Mouse (Mus musculus): ENCODE measurements at regions not wholly inside any gene's neighbourhood (a gene's known extent, or its start where the extent isn't known, plus 50 kb on each side); places are given as distances from the start of the nearest gene placed in this dataset.

DNA sequence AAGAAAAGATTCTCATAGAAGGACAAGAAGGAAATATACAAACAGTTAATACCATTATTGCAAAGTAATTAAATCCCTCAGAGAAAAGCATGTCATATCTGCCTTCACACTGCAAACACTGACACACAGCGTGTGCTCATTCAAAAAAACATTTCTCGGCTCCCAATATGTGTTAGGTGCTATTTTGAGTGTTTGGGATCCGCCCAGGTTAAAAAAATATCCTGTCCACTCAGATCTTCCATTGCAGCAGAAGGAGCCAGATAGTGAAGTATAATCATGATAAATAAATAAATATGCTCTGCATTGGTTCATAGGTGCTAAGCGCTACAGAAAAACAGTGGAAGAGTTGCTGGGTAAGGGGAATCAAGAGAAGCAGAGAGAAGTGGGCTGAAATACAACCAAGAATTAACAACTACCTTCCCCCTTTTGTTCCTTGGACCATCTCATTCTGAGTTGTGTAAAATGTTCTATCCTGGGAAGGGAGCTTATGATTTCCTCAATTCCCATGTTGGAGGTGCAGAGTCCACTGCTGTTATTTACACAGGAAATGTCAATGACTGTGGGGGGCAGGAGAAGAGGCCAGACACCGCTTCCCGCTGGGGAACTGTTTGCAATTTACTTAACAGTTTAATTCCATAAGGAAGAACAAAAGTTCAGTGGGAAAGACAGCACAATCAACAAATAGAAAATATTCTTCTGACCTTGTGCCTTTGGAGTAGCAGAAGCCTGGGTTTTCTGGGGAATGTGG, 139.9 kb downstream of the Tle1 start:
- DNase-seq (ENCODE audit: low spot score in 2 of 2), result no peak

DNA sequence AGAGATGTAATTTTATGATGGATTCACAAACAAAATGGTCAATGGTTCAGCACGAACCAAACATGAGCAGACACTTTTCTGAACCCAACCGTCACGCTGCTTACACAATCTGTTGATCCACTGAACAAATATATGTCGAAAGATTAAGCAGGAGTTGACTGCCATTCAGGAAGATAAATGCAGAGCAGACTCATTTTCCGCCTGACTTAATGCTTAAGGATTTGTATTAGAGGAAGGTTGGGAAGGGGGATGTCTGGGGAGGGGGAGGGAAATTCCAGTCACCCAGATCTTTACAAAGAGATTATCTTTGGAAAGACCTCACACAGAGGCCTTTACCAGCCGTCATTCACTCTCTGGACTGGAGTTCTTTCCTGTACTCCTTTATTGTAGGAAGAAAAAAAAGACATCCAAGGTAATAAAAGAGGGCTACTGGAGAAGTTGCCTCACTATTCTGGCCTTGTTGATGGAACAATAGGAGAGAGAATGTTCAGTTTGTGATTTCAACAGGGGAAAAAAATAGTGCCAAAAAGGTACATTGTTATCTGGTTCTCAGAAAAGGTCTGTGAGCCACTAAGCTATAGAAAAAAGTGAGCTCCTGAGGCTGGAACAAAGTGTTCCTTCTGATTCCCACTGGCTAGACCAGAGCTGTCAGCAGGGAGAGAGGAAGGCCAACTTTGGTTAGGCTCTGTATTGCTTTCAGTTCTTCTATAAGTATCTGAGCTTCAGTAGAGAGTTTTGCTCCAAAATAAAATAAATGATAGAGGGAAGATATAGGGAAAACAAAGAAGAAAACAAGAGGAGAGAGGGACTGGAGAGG, 150.9 kb downstream of the Tle1 start:
- DNase-seq (ENCODE audit: low spot score in 2 of 2), result no peak

DNA sequence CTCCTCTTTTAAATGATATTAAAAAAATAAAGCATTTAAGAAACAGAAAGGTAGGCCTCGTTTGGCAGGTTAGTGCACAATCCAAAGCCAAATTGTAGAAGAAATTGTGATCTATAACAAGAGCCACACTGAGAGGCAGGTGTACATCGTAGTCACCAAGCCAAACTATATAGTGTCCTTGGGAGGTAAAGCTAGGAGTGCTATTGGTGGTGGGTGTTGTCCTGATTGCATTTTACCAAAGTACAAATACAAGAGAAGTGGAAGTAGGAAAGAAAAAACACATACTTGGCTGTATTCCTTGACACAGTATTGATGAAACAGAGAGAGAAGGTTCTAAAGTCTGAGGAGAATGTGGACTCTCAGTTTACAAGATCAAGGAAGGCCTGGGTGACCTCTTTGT, 178.6 kb downstream of the Tle1 start:
- DNase-seq (ENCODE audit: low spot score in 2 of 2), result no peak

- peak in 1 of 2 experiments; percentile 14 for DNase-seq (ENCODE audit: low spot score in 2 of 2)
Measured at GRCm38 (mm10) chr4:72014221-72014850, 186.4 kb downstream of the Tle1 start.

GRCm38 (mm10) chr4:72013583-72013982, 187.1 kb downstream of the Tle1 start:
- DNase-seq (ENCODE audit: low spot score in 2 of 2), result peak in 1 of 2 experiments; percentile 14

- DNase-seq (ENCODE audit: low spot score in 2 of 2), result no peak
Measured at GRCm38 (mm10) chr4:72010316-72010715, 190.4 kb downstream of the Tle1 start.

- no peak for DNase-seq (ENCODE audit: low spot score in 2 of 2)
Measured at GRCm38 (mm10) chr4:72005926-72006325, 194.8 kb downstream of the Tle1 start.

GRCm38 (mm10) chr4:72001221-72001875, 199.4 kb downstream of the Tle1 start:
- no peak for DNase-seq (ENCODE audit: low spot score in 2 of 2)

DNA sequence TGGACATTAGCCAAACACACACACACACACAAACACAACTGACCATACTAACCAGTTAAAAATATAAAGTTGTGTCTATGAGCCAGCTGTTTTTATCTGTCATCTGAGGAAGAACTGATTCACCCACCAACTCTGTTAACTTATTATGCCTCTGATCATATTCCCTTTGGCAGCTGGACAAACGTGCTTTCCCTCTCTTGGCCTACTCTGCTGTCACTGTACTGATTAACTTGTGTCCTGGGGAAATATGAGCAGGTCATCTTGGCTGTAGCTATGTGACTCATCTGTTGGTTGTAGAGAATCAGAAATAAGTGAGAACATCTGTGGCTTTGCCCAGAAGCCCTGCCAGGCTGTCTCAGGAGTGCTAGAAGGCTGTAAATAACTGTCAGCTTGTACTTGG, 210.9 kb upstream of the Gm11232 start:
- no peak for DNase-seq (ENCODE audit: low spot score in 2 of 2)

GRCm38 (mm10) chr4:71953441-71953840, 195.7 kb upstream of the Gm11232 start:
- peak in 1 of 2 experiments; percentile 12 for DNase-seq (ENCODE audit: low spot score in 2 of 2)

DNA sequence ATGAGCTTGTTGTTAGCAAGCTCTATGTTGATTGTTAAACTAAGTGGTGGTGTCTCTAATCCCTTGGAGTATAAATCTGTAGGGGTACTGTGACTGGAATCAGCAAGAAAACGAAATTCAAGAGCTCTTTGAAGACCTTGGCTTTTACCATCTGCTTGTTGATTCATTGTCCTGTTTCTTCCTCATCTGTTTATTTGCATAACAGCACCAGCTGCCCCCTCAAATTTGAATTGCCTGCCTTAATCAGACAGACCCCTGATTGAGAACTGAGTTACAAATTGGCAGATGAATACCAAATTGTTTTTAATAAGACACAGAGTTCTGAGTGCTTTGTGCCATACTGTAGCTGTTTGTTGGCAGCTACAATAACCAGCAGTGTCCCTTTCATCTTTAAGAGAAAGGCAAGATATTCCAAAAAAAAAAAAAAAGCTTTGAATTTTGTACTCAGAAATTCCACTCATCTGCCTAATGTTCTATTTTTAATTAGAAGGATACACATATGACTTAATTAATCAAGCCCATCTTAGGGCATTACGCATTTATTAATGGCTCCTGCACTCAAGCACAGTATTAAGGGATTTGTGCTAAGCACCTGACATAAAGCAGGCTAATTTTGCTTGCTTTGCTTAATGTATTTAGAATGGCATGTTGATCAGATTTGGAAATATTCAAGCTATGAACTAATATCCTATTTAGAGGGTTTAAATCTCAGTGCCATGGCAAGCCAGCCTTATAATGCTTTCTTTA, 175.6 kb upstream of the Gm11232 start:
- no peak for DNase-seq (ENCODE audit: low spot score in 2 of 2)

DNA sequence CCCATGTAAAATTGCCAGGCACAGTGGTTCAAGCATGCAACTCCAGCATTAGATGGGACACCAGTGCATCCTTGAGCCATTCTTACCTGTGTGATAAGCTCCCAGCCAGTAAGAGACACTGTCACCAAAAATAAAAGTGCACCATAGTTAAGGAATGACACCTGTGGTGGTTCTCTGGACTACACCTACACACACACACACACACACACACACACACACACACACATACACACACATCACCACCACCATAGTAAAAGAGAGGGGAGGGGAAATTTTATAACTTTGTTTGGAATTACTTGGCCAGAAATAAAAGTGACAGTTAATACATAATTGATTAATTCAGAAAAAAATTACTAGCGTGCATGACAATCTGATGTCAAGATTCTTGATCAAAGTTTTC, 175.1 kb upstream of the Gm11232 start:
- no peak for DNase-seq (ENCODE audit: low spot score in 2 of 2)

DNA sequence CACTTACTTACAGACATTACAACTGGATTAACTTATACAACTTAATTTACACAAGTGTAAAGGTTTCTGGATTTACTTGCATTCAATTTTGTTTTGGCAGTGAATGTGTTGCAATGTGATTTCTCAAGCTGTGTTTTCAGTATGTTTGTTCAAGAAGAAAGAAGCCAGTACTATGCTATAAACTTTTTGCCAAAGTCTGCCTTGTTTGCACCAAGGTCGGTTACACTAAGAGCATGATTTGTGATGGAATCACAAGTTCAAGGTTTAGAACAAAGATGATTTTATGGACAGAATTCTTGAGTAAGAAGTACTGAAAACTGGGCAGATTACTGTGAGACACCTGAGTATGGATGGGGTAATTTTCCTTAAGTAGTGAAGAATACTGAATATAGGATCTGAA, 153.8 kb upstream of the Gm11232 start:
- DNase-seq (ENCODE audit: low spot score in 2 of 2), result no peak

DNA sequence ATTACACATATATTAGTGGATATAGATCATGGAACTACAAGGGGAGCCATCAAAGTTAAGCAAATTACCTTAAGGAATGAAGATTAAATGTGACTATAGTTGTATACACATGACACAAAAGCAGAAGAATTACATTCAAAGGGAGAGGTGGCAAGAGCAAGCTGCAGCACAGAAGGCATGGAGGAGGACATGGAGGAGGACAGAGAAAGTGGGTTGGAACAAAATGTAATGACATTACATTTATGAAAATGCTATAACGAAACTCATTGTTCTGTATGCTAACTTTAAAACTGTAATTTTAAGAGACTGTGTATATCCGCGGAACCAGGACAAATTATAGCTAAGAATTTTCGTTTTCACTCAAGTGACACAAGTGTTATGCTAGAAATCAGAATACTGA, 117.9 kb upstream of the Gm11232 start:
- DNase-seq (ENCODE audit: low spot score in 2 of 2), result peak; percentile 2 to 58

- DNase-seq (ENCODE audit: low spot score in 2 of 2), result no peak
Measured at GRCm38 (mm10) chr4:71866948-71867347, 109.2 kb upstream of the Gm11232 start.

GRCm38 (mm10) chr4:71841833-71842232, 84.1 kb upstream of the Gm11232 start:
- DNase-seq (ENCODE audit: low spot score in 2 of 2), result peak in 1 of 2 experiments; percentile 40

DNA sequence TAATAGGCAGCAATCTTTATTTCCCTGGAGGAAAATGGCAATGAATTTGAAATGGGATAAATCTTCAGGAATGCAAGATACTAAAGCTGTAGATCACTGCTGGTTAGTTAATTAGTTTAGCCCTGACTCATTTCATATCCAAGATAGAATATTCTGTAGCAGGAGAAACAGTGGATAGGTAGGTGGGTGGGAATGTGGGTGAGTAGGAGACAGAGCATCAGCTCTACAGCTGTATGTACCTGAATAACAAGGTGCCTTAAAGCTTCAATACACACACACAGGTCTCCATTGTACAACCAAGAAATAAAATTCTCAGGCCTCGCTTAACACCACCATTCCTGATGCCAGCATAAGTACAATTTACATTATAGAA, 83.0 kb upstream of the Gm11232 start:
- no peak for DNase-seq (ENCODE audit: low spot score in 2 of 2)

DNA sequence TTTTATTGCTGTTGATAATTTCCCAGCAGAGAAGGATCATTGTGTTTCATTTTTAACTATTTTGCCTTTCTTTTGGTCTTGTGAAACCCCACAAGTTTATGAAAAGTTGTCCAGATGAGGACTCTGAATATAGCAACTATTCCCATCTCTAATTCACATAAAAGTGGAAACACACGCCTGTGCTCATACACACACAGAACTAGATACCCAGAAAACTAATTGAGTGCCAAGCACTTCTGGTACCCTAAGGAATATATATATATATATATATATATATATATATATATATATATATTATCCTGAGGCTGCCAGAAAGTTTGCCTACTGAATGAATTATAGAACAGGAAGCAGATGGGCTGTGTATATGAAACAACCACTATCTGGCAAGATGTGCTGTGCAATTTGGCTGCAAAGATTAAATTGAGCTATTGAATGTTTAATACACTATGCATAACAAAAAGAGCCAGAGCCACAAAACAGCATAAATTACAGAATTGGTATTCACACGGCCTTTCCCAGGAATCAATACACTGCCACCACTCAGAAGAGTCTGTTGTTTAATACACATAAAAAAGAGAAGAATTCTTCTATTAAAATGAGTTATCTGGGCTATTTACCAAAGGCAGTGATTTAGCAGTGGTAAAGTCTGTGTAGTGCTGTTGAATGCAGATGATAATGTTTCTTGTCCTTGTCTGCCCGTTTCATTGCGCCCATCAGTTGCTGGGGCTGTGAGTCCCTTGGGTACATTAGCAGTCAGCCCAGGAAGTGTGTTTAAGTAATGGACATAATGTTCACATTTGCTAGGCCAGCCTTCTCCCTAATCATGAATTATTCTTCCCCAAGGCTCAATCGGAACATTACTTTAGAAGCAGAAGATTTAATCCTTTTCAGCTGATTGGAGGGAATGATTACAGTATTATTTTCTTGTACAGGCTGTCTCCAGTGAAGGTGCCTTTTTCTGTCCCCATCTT, 82.3 kb upstream of the Gm11232 start:
- peak in 1 of 2 experiments; percentile 12 for DNase-seq (ENCODE audit: low spot score in 2 of 2)

DNA sequence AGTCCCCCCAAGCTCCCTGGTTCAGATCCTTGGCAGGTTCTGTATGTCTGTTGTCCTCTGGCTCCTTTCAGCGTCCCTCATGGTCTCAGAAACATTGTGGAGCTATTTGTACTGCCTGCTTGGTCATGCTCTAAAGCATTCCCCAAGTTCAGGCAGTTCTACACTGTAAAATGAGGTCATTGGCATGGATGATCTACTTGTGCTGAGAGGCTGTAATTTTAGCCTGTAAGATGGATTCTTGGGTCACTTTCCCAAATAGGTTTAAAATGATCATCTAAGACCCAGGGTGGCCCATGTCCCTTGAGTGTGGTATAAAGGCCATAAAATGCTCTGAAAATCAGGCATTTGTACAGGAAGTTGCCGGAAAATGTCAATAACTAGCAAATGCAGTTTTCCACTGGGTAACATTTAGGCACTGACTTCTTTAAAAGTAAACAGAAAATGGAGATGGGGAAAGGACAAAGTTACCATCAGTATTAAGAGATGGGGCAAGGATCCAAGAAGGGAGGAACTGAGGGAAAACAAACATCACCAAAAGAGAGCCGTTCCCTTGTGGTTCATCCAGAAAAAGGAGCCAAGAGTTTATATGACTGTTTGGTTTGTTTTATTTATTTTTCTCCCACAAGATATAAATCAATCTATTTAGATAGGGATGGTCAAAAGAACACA, 81.5 kb upstream of the Gm11232 start:
- DNase-seq (ENCODE audit: low spot score in 2 of 2), result no peak

DNA sequence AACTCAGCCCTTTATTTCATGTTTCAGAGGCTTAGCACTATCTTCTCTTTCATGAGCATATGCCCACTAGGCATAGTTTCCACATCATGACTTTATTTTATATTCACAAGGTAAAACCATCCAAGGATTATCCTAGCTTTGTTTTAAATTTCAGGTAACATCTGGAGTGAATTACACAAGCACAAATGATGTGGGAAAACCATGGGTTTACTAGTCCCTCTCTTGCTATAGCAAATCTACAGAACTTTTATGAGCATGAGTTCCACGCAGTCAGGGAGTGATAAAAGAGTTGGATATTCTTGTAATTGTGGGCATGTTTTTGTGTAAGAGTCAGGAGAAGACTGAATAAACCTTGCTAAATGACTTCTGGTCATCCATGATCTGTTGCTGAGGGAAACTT, 78.0 kb upstream of the Gm11232 start:
- DNase-seq (ENCODE audit: low spot score in 2 of 2), result no peak
